Mouse (Mus musculus) erythroblast, embryonic 14.5 days (primary cell): ENCODE data around the gene Lrmda.

Experiments used
- GATA1 ChIP-seq: IDR thresholded peaks from 2 replicates; pipeline ENCODE4 v1.6.1; 2012; ENCODE audit warnings: low read length, inconsistent platforms, mixed read lengths
- TAL1 ChIP-seq: IDR thresholded peaks from 3 replicates; pipeline ENCODE4 v1.6.1; 2012; ENCODE audit warnings: low read length, inconsistent platforms, mixed read lengths

DNA sequence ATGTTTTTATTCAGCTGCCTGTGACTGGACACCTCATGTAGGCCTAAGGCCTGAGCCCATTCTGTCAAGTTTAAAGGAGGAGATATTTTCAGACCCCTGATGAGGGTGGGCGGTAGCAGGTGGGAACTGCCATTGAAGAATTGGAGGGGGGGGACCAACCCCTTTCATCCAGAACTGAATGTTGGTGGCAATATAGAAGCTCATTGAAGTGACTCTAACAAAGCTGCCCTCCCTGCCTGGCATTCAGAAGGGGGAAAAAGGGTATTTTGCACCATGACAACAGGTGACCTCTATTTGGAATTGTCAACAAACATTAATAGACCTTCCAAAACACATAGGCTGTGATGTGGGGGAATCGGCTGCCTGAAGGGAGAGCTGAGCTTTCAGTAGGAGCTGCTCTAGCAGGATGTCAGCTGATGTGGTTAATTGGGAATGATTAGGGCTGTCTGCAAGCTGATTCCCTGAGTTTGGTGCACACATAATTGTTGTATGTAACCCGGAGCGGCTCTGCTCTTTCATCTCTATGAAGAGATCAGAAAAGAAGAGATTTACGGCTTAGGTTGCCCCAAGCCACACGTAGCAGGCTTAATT, 690.7 kb downstream of the Lrmda start:
- TF ChIP-seq GATA1 = no peak
- no peak for TF ChIP-seq TAL1
